9 mouse cellular contexts compared by ENCODE assay signal in the genomic region with DNA sequence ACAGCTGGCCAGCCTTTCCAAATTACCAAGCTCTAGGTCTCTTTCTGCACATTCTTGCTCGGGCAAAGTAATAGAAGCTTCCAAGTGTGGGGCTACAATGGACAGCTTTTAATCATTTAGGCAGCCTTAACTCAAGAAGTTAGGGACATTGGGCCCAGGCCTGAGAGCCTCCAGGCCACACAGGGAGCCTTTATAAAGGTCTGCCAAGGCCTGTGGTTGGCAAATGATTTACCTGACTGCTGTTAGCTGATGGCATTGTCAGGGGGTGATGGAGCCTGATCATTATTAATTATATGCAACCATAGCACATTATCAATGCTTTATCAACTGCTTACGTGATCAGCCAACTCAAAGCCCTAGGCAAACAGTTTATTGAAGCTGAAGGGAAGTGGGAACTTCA. TPM values are rescaled to one million over a fixed set of nuclear protein-coding genes. Genes with fewer than 3 reads are reported as not detected.
A peak's percentile ranks its signal among the peaks of the same experiment; 100 is the strongest.
DNase-seq lines count a peak whose midpoint lies in the region; ATAC-seq and TF ChIP-seq lines count a peak whose summit lies in the region.
"Had no signal": no experiment of that assay in that cellular context is flagged by ENCODE, and none has a peak within 500 bp of the region (broad histone marks: within the 10 kb centered on the region; RNA-seq: fewer than 3 reads in every experiment).

No protein-coding gene starts in this region.

- ATAC-seq in intestine, embryonic 14.5 days (replicated peaks; ENCODE audit: low FRiP score, low TSS enrichment, low read depth): no peak
- ATAC-seq in kidney, embryonic 14.5 days (ENCODE audit: low FRiP score, low TSS enrichment): no peak
- no peak for ATAC-seq in liver, embryonic 16.5 days (ENCODE audit: low read depth)
- ATAC-seq in hindbrain, embryonic 14.5 days (ENCODE audit: low FRiP score): no peak

- H3K4me3 ChIP-seq in layer of hippocampus, adult 2 months: no peak overlapping the region
- no peak overlapping the region for H3K4me3 ChIP-seq in intestine, embryonic 14.5 days (ENCODE audit: low read depth, low read length)
- H3K4me3 ChIP-seq in kidney, embryonic 14.5 days (ENCODE audit: low read length): no peak overlapping the region
- no peak overlapping the region for H3K4me3 ChIP-seq in liver, embryonic 16.5 days (ENCODE audit: low read depth, low read length)
- H3K4me3 ChIP-seq in hindbrain, embryonic 14.5 days (replicated peaks; ENCODE audit: low read length): no peak overlapping the region

- H3K36me3 ChIP-seq in intestine, embryonic 14.5 days (ENCODE audit: control insufficient read depth, insufficient read depth, low read length): no peaks in the 10 kb centered on the region
- no peaks in the 10 kb centered on the region for H3K36me3 ChIP-seq in kidney, embryonic 14.5 days (ENCODE audit: control insufficient read depth, insufficient read depth, low read length)
- H3K36me3 ChIP-seq in liver, embryonic 16.5 days (ENCODE audit: control insufficient read depth, insufficient read depth): no peaks in the 10 kb centered on the region
- H3K36me3 ChIP-seq in hindbrain, embryonic 14.5 days (replicated peaks; ENCODE audit: control insufficient read depth, insufficient read depth): no peaks in the 10 kb centered on the region; the same call in 1 of the 2 replicates

- no peaks in the 10 kb centered on the region for H3K9me3 ChIP-seq in intestine, embryonic 14.5 days (ENCODE audit: control insufficient read depth, low read length)
- H3K9me3 ChIP-seq in kidney, embryonic 14.5 days (ENCODE audit: control insufficient read depth, low read length): no peaks in the 10 kb centered on the region
- no peaks in the 10 kb centered on the region for H3K9me3 ChIP-seq in liver, embryonic 16.5 days (replicated peaks; ENCODE audit: control insufficient read depth, low read length)
- no peaks in the 10 kb centered on the region for H3K9me3 ChIP-seq in hindbrain, embryonic 14.5 days (ENCODE audit: control insufficient read depth, low read length)

- H3K9ac ChIP-seq in intestine, embryonic 14.5 days (ENCODE audit: low read length): no peak overlapping the region
- no peak overlapping the region for H3K9ac ChIP-seq in kidney, embryonic 14.5 days (ENCODE audit: low read depth, low read length)
- H3K9ac ChIP-seq in liver, embryonic 16.5 days (ENCODE audit: low read depth, low read length): no peak overlapping the region
- no peak overlapping the region for H3K9ac ChIP-seq in hindbrain, embryonic 14.5 days

- no peak overlapping the region for H3K4me2 ChIP-seq in intestine, embryonic 14.5 days (ENCODE audit: low read length)
- no peak overlapping the region for H3K4me2 ChIP-seq in kidney, embryonic 14.5 days (replicated peaks; ENCODE audit: low read depth, low read length)
- H3K4me2 ChIP-seq in liver, embryonic 16.5 days (ENCODE audit: low read depth, low read length): no peak overlapping the region
- H3K4me2 ChIP-seq in hindbrain, embryonic 14.5 days (replicated peaks): no peak overlapping the region

- H3K27me3 ChIP-seq in intestine, embryonic 14.5 days (replicated peaks; ENCODE audit: control insufficient read depth, insufficient read depth, low read length): no peaks in the 10 kb centered on the region
- H3K27me3 ChIP-seq in kidney, embryonic 14.5 days (ENCODE audit: control insufficient read depth, insufficient read depth, low read length): no peaks in the 10 kb centered on the region
- H3K27me3 ChIP-seq in liver, embryonic 16.5 days (ENCODE audit: control insufficient read depth, insufficient read depth, low read depth, low read length): no peaks in the 10 kb centered on the region
- no peaks in the 10 kb centered on the region for H3K27me3 ChIP-seq in hindbrain, embryonic 14.5 days (ENCODE audit: control insufficient read depth, insufficient read depth, low read length)

- DNase-seq in layer of hippocampus, adult 2 months (ENCODE audit: low spot score in 2 of 2): no peak
- no peak for DNase-seq in layer of hippocampus, postnatal 36 days
- no peak for DNase-seq in intestine, embryonic 14.5 days (ENCODE audit: low spot score)
- DNase-seq in hindbrain, embryonic 14.5 days (ENCODE audit: low spot score): no peak
- no peak for DNase-seq in layer of hippocampus, adult 9-10 months (ENCODE audit: low spot score)
- DNase-seq: layer of hippocampus, adult 9-11 months; right cerebral cortex, postnatal 25 days had no signal

- no peak for TF ChIP-seq CTCF in layer of hippocampus, adult 2 months (conservative IDR thresholded peaks at IDR 0.05)

- 0 out of 2 replicates have a peak overlapping the region, but pooled peaks have one; percentile 32 for H3K27ac ChIP-seq in layer of hippocampus, adult 2 months
- peak overlapping the region; percentile 14; the same call in 1 of the 2 replicates for H3K27ac ChIP-seq in intestine, embryonic 14.5 days (ENCODE audit: low read depth)
- H3K27ac ChIP-seq in kidney, embryonic 14.5 days (ENCODE audit: low read depth, low read length): peak overlapping the region; percentile 89; the same call in 1 of the 2 replicates
- H3K27ac ChIP-seq in liver, embryonic 16.5 days (ENCODE audit: low read length): peak overlapping the region; percentile 55; the same call in 1 of the 2 replicates
- no peak overlapping the region for H3K27ac ChIP-seq in hindbrain, embryonic 14.5 days

- 52% methylated on average over 2 of the region's 2 CpGs for WGBS in intestine, embryonic 14.5 days
- 48% methylated on average over 2 of the region's 2 CpGs for WGBS in kidney, embryonic 14.5 days
- 55% methylated on average over 2 of the region's 2 CpGs for WGBS in liver, embryonic 16.5 days (ENCODE audit: insufficient replicate concordance)
- WGBS in hindbrain, embryonic 14.5 days: 63% methylated on average over 2 of the region's 2 CpGs

- H3K4me1 ChIP-seq in intestine, embryonic 14.5 days (replicated peaks; ENCODE audit: control insufficient read depth, insufficient read depth, low read length): peaks cover 79% of the 10 kb centered on the region
- peaks cover 76% of the 10 kb centered on the region for H3K4me1 ChIP-seq in kidney, embryonic 14.5 days (ENCODE audit: control insufficient read depth, insufficient read depth, low read length)
- H3K4me1 ChIP-seq in liver, embryonic 16.5 days (ENCODE audit: control insufficient read depth, low read depth, low read length): peaks cover 55% of the 10 kb centered on the region
- peaks cover 24% of the 10 kb centered on the region for H3K4me1 ChIP-seq in hindbrain, embryonic 14.5 days (replicated peaks; ENCODE audit: control insufficient read depth, insufficient read depth, low read length)

RNA-seq across cellular contexts. Expression of gene Ypel2, which starts 33.2 kb away (rescaled TPM):
- total RNA-seq in layer of hippocampus, adult 2 months (2021): 10 to 100 TPM; 23.3 to 23.6 TPM
- total RNA-seq in layer of hippocampus, postnatal 36 days (2021): 10 to 100 TPM; 27.5 to 29.0 TPM
- polyA plus RNA-seq in intestine, embryonic 14.5 days (2014; fragmentation: Nextera tagmentation; extraction: Ambion mirVana): 5.3 and 5.9 TPM in 2 replicates
- 7.9 and 9.1 TPM in 2 replicates for polyA plus RNA-seq in kidney, embryonic 14.5 days (2014; fragmentation: Nextera tagmentation; extraction: Ambion mirVana)
- polyA plus RNA-seq in liver, embryonic 16.5 days (2015; fragmentation: Nextera tagmentation; extraction: Ambion mirVana): 1.8 and 2.4 TPM in 2 replicates
- polyA plus RNA-seq in hindbrain, embryonic 14.5 days (2014; fragmentation: Nextera tagmentation; extraction: Ambion mirVana): 3.2 and 3.9 TPM in 2 replicates
